Mouse (Mus musculus): ENCODE measurements around the gene Gm12569. TPM values are rescaled to one million over a fixed set of nuclear protein-coding genes. Genes with fewer than 3 reads are reported as not detected.

The Gm12569 gene
- polyA plus RNA-seq (2014; fragmentation: Illumina TruSeq; extraction: RNeasy Lipid Tissue Mini Kit (QIAGEN cat#74804); ENCODE audit: low replicate concordance), result not detected

DNA sequence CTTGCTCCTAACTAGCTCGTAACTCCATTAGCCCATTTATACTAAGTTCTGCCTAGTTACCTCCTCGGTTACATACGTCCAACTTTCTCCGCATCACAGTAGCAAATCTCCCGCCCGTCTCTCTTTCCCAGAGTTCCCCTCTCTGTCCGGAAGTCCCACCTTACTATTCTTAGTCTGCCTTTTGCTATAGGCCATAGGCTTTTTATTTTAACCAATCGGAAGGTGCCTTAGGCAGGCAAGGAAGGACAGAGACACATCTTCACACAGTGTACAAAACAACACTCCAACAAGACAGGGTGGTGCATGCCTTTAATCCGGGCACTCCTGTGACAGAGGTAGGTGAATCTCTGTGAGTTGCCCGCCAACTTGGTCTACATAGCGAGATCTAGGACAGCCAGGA, at the start of gene Gm12569:
Gm12569 (plus strand) TSS at position 166 of the 400 bp plus-strand sequence.

GRCm38 (mm10) chr11:51261680-51262219, 41.5 kb downstream of the Gm12569 start, which contains the start of gene Clk4:
Clk4 (plus strand) TSS chr11:51261730.

DNA sequence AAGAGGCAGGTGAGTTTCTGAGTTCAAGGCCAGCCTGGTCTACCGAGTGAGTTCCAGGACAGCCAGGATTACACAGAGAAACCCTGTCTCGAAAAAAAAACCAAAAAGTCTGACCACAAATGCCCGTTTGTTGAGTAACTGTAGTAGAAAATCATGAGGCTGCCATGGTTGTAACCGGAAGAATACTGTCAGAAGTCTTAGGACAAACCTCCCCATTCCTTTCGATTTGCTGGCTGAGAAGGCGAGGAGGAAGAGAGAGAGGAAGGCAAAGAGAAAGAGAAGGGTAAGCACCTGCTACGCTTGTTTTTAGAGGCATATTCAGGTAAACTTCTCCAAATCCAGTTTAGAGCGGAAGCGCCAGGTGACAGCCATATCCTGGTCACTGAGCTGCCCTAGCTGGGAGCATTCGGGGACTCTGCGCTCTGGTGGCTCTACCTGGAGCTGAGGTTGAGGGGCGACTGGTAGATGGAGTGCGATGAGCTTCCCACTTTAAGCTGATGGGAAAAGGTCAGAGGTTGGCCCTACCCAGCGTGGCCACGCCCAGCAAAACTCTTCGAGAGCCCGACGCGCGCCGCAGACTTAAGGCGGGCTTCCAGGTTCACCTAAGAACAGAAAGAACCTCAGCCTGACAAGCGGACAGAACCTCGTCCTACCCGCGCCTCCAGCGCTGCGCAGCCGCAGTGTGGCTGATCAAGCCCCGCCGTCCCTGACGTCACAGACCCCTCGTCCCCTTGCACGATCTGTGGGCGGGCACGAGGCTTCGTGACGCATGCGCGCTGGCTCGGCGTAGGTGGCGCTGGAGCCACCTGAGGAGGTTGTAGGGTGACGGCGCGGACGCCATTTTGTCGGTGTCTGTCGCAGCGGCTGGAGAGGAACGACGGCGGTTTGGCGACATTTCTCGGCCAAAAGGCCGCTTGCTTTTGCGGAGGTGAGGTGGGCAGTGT, 42.3 kb downstream of the Gm12569 start, which contains the start of gene BC049762:
BC049762 (minus strand) TSS at position 705 of the 944 bp plus-strand sequence.

Other genes with a start within 250 kb of the Gm12569 start
- not detected for gene Olfr1377, start 238.5 kb upstream of the Gm12569 start, polyA plus RNA-seq (2014; fragmentation: Illumina TruSeq; extraction: RNeasy Lipid Tissue Mini Kit (QIAGEN cat#74804); ENCODE audit: low replicate concordance)
- not detected for gene Olfr51, start 216.9 kb upstream of the Gm12569 start, polyA plus RNA-seq (2014; fragmentation: Illumina TruSeq; extraction: RNeasy Lipid Tissue Mini Kit (QIAGEN cat#74804); ENCODE audit: low replicate concordance)
- not detected for gene Olfr54, start 206.2 kb upstream of the Gm12569 start, polyA plus RNA-seq (2014; fragmentation: Illumina TruSeq; extraction: RNeasy Lipid Tissue Mini Kit (QIAGEN cat#74804); ENCODE audit: low replicate concordance)
- gene Olfr1375, start 172.4 kb upstream of the Gm12569 start, polyA plus RNA-seq (2014; fragmentation: Illumina TruSeq; extraction: RNeasy Lipid Tissue Mini Kit (QIAGEN cat#74804); ENCODE audit: low replicate concordance), result not detected
- gene Zfp354a, start 161.2 kb upstream of the Gm12569 start, polyA plus RNA-seq (2014; fragmentation: Illumina TruSeq; extraction: RNeasy Lipid Tissue Mini Kit (QIAGEN cat#74804); ENCODE audit: low replicate concordance), result 14.6 TPM
- gene Clk4, start 41.3 kb downstream of the Gm12569 start, polyA plus RNA-seq (2014; fragmentation: Illumina TruSeq; extraction: RNeasy Lipid Tissue Mini Kit (QIAGEN cat#74804); ENCODE audit: low replicate concordance), result 246 TPM
- gene BC049762, start 42.6 kb downstream of the Gm12569 start, polyA plus RNA-seq (2014; fragmentation: Illumina TruSeq; extraction: RNeasy Lipid Tissue Mini Kit (QIAGEN cat#74804); ENCODE audit: low replicate concordance), result not detected
- 2.7 TPM for gene Col23a1, start 69.4 kb downstream of the Gm12569 start, polyA plus RNA-seq (2014; fragmentation: Illumina TruSeq; extraction: RNeasy Lipid Tissue Mini Kit (QIAGEN cat#74804); ENCODE audit: low replicate concordance)

Data from small intestine, adult 10 weeks (tissue).